Mouse (Mus musculus) heart, embryonic 11.5 days (tissue): ENCODE data around the gene Eps8l3. TPM values are rescaled to one million over a fixed set of nuclear protein-coding genes. Genes with fewer than 3 reads are reported as not detected.

Experiments used
- ATAC-seq: fragments of 200-750 bp; cut with Nextera tagmentation; replicated peaks from 2 replicates; pipeline ENCODE4 v1.8.0; 2017; ENCODE audit warnings: moderate library complexity; ENCODE audit not compliant: insufficient number of reproducible peaks, low FRiP score, low TSS enrichment
- H3K27ac ChIP-seq: fragments of 300-500 bp; sonication (generic); 2 replicates; pipeline ENCODE4 v1.5.1; 2014; ENCODE audit warnings: mild to moderate bottlenecking, low read depth, low read length
- H3K27me3 ChIP-seq: fragments of 300-500 bp; sonication (generic); 2 replicates; pipeline ENCODE4 v1.6.1; 2014; ENCODE audit warnings: mild to moderate bottlenecking, low read length, mixed read lengths; ENCODE audit not compliant: control insufficient read depth, insufficient read depth
- H3K36me3 ChIP-seq: fragments of 300-500 bp; sonication (generic); 2 replicates; pipeline ENCODE4 v1.6.1; 2014; ENCODE audit warnings: mild to moderate bottlenecking, low read length, moderate library complexity, mixed read lengths; ENCODE audit not compliant: control insufficient read depth, insufficient read depth
- H3K4me1 ChIP-seq: fragments of 300-500 bp; sonication (generic); 2 replicates; pipeline ENCODE4 v1.6.1; 2014; ENCODE audit warnings: low read length; ENCODE audit not compliant: control insufficient read depth, insufficient read depth
- H3K4me2 ChIP-seq: fragments of 300-500 bp; sonication (generic); 2 replicates; pipeline ENCODE4 v1.6.1; 2014; ENCODE audit warnings: mild to moderate bottlenecking, moderate library complexity
- H3K4me3 ChIP-seq: fragments of 300-500 bp; sonication (generic); 2 replicates; pipeline ENCODE4 v1.5.1; 2014; ENCODE audit warnings: low read depth, low read length
- H3K9ac ChIP-seq: fragments of 300-500 bp; sonication (generic); 2 replicates; pipeline ENCODE4 v1.6.1; 2014; ENCODE audit warnings: mild to moderate bottlenecking, low read depth, low read length, moderate library complexity
- H3K9me3 ChIP-seq: fragments of 300-500 bp; sonication (generic); replicated peaks from 2 replicates; pipeline ENCODE4 v1.6.1; 2016; ENCODE audit warnings: low read length; ENCODE audit not compliant: control insufficient read depth
- WGBS: fragments of 180-500 bp; shearing (Covaris S2); extraction: QIAGEN DNeasy Blood & Tissue Kit; methylation state at CpG from one replicate; pipeline ENCODE4 v1.1.7; 2014; ENCODE audit not compliant: insufficient replicate concordance; 5-methylcytosine and 5-hydroxymethylcytosine counted together
- polyA plus RNA-seq: library from polyadenylated mRNA; unstranded; fragments of >200 nt; fragmentation: Nextera tagmentation; extraction: Ambion mirVana; gene quantifications from 2 replicates; pipeline ENCODE4 v1.2.1, GENCODE M21; 2014

The Eps8l3 gene
- polyA plus RNA-seq, 1 experiment from 2014 or later, result not detected

GRCm38 (mm10) chr3:107833872-107834341 lies 43.1 kb upstream of the Eps8l3 start:
- Histone ChIP-seq H3K36me3 (no peaks in the 10 kb centered on the region), H3K4me2 (no peak overlapping the region), H3K27ac (no peak overlapping the region), H3K27me3 (peaks cover 3% of the 10 kb centered on the region; the same call in 1 of the 2 replicates), H3K4me1 (peaks cover 14% of the 10 kb centered on the region), H3K9me3 (no peaks in the 10 kb centered on the region), H3K9ac (no peak overlapping the region), H3K4me3 (no peak overlapping the region)
- no peak for ATAC-seq
- WGBS, result 39% methylated on average over 4 of the region's 4 CpGs

GRCm38 (mm10) chr3:107835301-107835700 lies 41.7 kb upstream of the Eps8l3 start:
- no peaks in the 10 kb centered on the region for H3K9me3 ChIP-seq
- H3K4me2 ChIP-seq, result no peak overlapping the region
- WGBS, result 90% methylated on average over 5 of the region's 5 CpGs
- no peaks in the 10 kb centered on the region for H3K27me3 ChIP-seq
- no peak for ATAC-seq
- no peaks in the 10 kb centered on the region for H3K36me3 ChIP-seq
- H3K4me1 ChIP-seq, result peaks cover 14% of the 10 kb centered on the region
- no peak overlapping the region for H3K27ac ChIP-seq
- no peak overlapping the region for H3K9ac ChIP-seq
- H3K4me3 ChIP-seq, result no peak overlapping the region

- H3K27me3 ChIP-seq, result no peaks in the 10 kb centered on the region
- H3K27ac ChIP-seq, result no peak overlapping the region
- no peak for ATAC-seq
- H3K36me3 ChIP-seq, result no peaks in the 10 kb centered on the region
- 83% methylated on average over 5 of the region's 5 CpGs for WGBS
- H3K4me1 ChIP-seq, result peaks cover 9% of the 10 kb centered on the region; the same call in 1 of the 2 replicates
- no peak overlapping the region for H3K4me2 ChIP-seq
- no peak overlapping the region for H3K4me3 ChIP-seq
- H3K9ac ChIP-seq, result no peak overlapping the region
- H3K9me3 ChIP-seq, result no peaks in the 10 kb centered on the region
These were observed 37.2 kb upstream of the Eps8l3 start for GRCm38 (mm10) chr3:107839855-107840254.

DNA sequence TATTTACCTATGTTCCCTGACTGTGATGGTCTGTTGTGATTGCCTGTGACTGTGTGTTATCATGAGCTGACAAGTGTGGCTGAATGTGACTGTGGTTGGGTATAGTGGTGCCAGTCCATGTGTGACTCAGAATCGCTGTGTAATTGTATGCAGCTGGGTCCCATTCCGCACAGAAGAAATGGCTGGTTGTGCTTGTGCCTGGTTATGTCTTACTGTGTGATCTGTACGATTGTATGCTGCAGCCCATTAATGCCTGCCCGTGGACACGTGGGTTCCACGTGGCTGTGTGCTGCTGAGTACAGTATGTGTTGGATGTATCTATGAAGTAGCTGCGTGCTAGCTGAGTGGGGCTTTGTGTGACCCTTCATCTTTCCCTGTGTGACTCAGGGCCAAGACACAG lies 36.2 kb upstream of the Eps8l3 start:
- H3K9me3 ChIP-seq, result no peaks in the 10 kb centered on the region
- H3K4me2 ChIP-seq, result no peak overlapping the region
- no peak overlapping the region for H3K27ac ChIP-seq
- 82% methylated on average over 7 of the region's 7 CpGs for WGBS
- no peak for ATAC-seq
- H3K4me3 ChIP-seq, result no peak overlapping the region
- H3K36me3 ChIP-seq, result no peaks in the 10 kb centered on the region
- H3K9ac ChIP-seq, result no peak overlapping the region
- peaks cover 9% of the 10 kb centered on the region; the same call in 1 of the 2 replicates for H3K4me1 ChIP-seq
- H3K27me3 ChIP-seq, result no peaks in the 10 kb centered on the region

- H3K4me1 ChIP-seq, result peaks cover 9% of the 10 kb centered on the region; the same call in 1 of the 2 replicates
- no peak overlapping the region for H3K9ac ChIP-seq
- H3K4me2 ChIP-seq, result no peak overlapping the region
- 71% methylated on average over 7 of the region's 7 CpGs for WGBS
- no peaks in the 10 kb centered on the region for H3K36me3 ChIP-seq
- no peaks in the 10 kb centered on the region for H3K27me3 ChIP-seq
- H3K4me3 ChIP-seq, result no peak overlapping the region
- no peak for ATAC-seq
- no peaks in the 10 kb centered on the region for H3K9me3 ChIP-seq
- H3K27ac ChIP-seq, result no peak overlapping the region
These were observed 35.7 kb upstream of the Eps8l3 start for GRCm38 (mm10) chr3:107841370-107841769.

- 82% methylated on average over 3 of the region's 3 CpGs for WGBS
- Histone ChIP-seq H3K27ac (no peak overlapping the region), H3K4me3 (no peak overlapping the region), H3K9ac (no peak overlapping the region), H3K4me2 (no peak overlapping the region), H3K9me3 (no peaks in the 10 kb centered on the region), H3K36me3 (no peaks in the 10 kb centered on the region), H3K4me1 (peaks cover 12% of the 10 kb centered on the region), H3K27me3 (no peaks in the 10 kb centered on the region)
- ATAC-seq, result no peak
These were observed 33.6 kb upstream of the Eps8l3 start for GRCm38 (mm10) chr3:107843406-107843805.

- H3K27ac ChIP-seq, result no peak overlapping the region
- 80% methylated on average over 3 of the region's 3 CpGs for WGBS
- no peak for ATAC-seq
These were observed 33.0 kb upstream of the Eps8l3 start for GRCm38 (mm10) chr3:107844001-107844400.

DNA sequence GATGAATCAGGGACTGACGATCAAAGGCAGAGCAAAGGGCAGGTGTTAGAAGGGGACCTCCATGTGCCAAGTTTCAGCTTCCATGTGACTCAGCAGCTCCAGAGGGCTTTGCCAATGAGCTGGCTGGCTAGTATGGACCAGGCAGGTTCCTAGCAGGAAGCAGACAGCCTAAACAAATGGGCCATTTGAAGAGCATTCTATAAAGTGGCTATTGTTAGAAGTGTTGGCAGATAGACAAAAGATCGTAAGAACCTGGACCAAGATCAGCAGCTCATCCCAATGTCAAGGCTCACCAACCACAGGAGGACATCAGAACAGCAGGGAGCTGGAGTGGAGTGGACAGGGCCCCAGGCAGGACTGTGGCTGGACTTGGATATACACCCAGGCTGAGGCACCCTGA lies 32.5 kb upstream of the Eps8l3 start:
- Histone ChIP-seq H3K9ac (no peak overlapping the region), H3K9me3 (no peaks in the 10 kb centered on the region), H3K4me2 (no peak overlapping the region)

More at GRCm38 (mm10) chr3:107844001-107844400, 33.0 kb upstream of the Eps8l3 start:
- H3K4me3 ChIP-seq, result no peak overlapping the region
- H3K9ac ChIP-seq, result no peak overlapping the region
- no peaks in the 10 kb centered on the region for H3K36me3 ChIP-seq
- H3K4me1 ChIP-seq, result peaks cover 15% of the 10 kb centered on the region
- no peak overlapping the region for H3K4me2 ChIP-seq
- no peaks in the 10 kb centered on the region for H3K27me3 ChIP-seq
- no peaks in the 10 kb centered on the region for H3K9me3 ChIP-seq

GRCm38 (mm10) chr3:107846175-107846574 lies 30.9 kb upstream of the Eps8l3 start:
- H3K9me3 ChIP-seq, result no peaks in the 10 kb centered on the region
- no peaks in the 10 kb centered on the region for H3K27me3 ChIP-seq
- H3K27ac ChIP-seq, result no peak overlapping the region
- WGBS, result 74% methylated on average over 1 of the region's 1 CpGs
- H3K9ac ChIP-seq, result no peak overlapping the region
- H3K36me3 ChIP-seq, result no peaks in the 10 kb centered on the region
- ATAC-seq, result no peak
- H3K4me2 ChIP-seq, result no peak overlapping the region
- no peak overlapping the region for H3K4me3 ChIP-seq
- H3K4me1 ChIP-seq, result peaks cover 33% of the 10 kb centered on the region

More for the DNA sequence above, 32.5 kb upstream of the Eps8l3 start:
- peaks cover 20% of the 10 kb centered on the region for H3K4me1 ChIP-seq
- ATAC-seq, result no peak
- no peak overlapping the region for H3K27ac ChIP-seq
- H3K36me3 ChIP-seq, result no peaks in the 10 kb centered on the region
- 71% methylated on average over 2 of the region's 2 CpGs for WGBS
- H3K27me3 ChIP-seq, result no peaks in the 10 kb centered on the region
- no peak overlapping the region for H3K4me3 ChIP-seq
